Mouse (Mus musculus) liver, embryonic 16.5 days (tissue): ENCODE measurements around the gene Mpi. TPM values are rescaled to one million over a fixed set of nuclear protein-coding genes. Genes with fewer than 3 reads are reported as not detected.

ENCODE experiments used
- polyA plus RNA-seq: library from polyadenylated mRNA; unstranded; fragments of >200 nt; fragmentation: Nextera tagmentation; extraction: Ambion mirVana; gene quantifications from 2 replicates; pipeline ENCODE4 v1.2.1, GENCODE M21; 2015

Gene Mpi
- polyA plus RNA-seq, 1 experiment from 2014 or later = 12.3 TPM

Other genes starting within 250 kb of the Mpi start
- 9.0 and 10.4 TPM in 2 replicates for gene Ppcdc, start 112.6 kb downstream of the Mpi start, polyA plus RNA-seq
- 7.8 and 7.9 TPM in 2 replicates for gene Scamp5, start 84.7 kb downstream of the Mpi start, polyA plus RNA-seq
- gene Rpp25, start 48.7 kb downstream of the Mpi start, polyA plus RNA-seq = 0.41 and 0.57 TPM in 2 replicates
- 266 and 275 TPM in 2 replicates for gene Cox5a, start 31.5 kb downstream of the Mpi start, polyA plus RNA-seq
- gene Fam219b, start 15.2 kb downstream of the Mpi start, polyA plus RNA-seq = 5.3 and 5.7 TPM in 2 replicates
- 23.6 and 26.2 TPM in 2 replicates for gene Scamp2, start 8.2 kb upstream of the Mpi start, polyA plus RNA-seq
- 5.2 and 5.5 TPM in 2 replicates for gene Ulk3, start 36.7 kb upstream of the Mpi start, polyA plus RNA-seq
- gene Cplx3, start 53.5 kb upstream of the Mpi start, polyA plus RNA-seq = not detected in 2 replicates
- gene Lman1l, start 68.0 kb upstream of the Mpi start, polyA plus RNA-seq = not detected in 2 replicates
- 13.3 and 13.5 TPM in 2 replicates for gene Csk, start 100.9 kb upstream of the Mpi start, polyA plus RNA-seq
- 0.12 TPM in 2 replicates for gene Cyp1a2, start 130.9 kb upstream of the Mpi start, polyA plus RNA-seq
- 0.05 and 0.07 TPM in 2 replicates for gene Cyp1a1, start 135.2 kb upstream of the Mpi start, polyA plus RNA-seq
- 15.2 and 17.0 TPM in 2 replicates for gene Edc3, start 155.8 kb upstream of the Mpi start, polyA plus RNA-seq
- gene Clk3, start 213.1 kb upstream of the Mpi start, polyA plus RNA-seq = 93.5 and 104 TPM in 2 replicates